In the genomic region with DNA sequence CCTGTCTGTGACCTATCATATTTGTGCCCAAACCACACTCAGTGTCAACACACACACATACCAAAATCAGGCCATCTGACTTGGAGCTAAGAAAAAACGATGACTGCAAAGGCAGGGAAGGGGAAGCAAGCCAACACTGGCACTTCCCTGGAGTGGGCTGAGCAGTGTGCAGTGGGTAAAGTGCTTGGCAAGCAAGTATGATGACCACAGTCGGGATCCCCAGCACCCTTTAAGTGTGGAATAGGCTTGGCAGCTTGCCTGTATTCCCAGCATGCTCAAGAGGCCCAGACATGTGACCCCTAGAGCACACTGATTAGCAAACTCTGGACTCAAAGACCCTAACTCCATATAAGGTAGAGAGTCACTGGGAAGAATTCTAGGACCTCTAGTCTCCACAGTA, we compare ENCODE assay signal across 14 mouse cellular contexts. TPM values are rescaled to one million over a fixed set of nuclear protein-coding genes. Genes with fewer than 3 reads are reported as not detected.
DNase-seq lines count a peak whose midpoint lies in the region; ATAC-seq and TF ChIP-seq lines count a peak whose summit lies in the region.
"Had no signal": no experiment of that assay in that cellular context is flagged by ENCODE, and none has a peak within 500 bp of the region (broad histone marks: within the 10 kb centered on the region; RNA-seq: fewer than 3 reads in every experiment).

No protein-coding gene starts in this region.

- peak; percentile 96 for ATAC-seq in lung, postnatal 0 days
- ATAC-seq: activated CD4-positive, CD25-positive, alpha-beta regulatory T cell, adult 4 months had no signal

- intact Hi-C loops in gastrocnemius, postnatal 14 days (cut with DNase I; ENCODE audit: low total_unique reads) = no loop called here
- intact Hi-C loops in heart, postnatal 10 days (cut with DNase I) = no loop called here

- peak; percentile 9 for DNase-seq in gastrocnemius, postnatal 14 days
- DNase-seq in gastrocnemius, postnatal 25 days = no peak
- peak; percentile 97 for DNase-seq in heart, adult 11 months
- peak; percentile 88 to 89 for DNase-seq in heart, postnatal 10 days
- peak; percentile 79 for DNase-seq in lung, postnatal 0 days (ENCODE audit: low spot score)
- DNase-seq in thymus, postnatal 0 days (ENCODE audit: low spot score) = no peak
- no peak for DNase-seq in layer of hippocampus, adult 2 months (ENCODE audit: low spot score in 2 of 2)
- DNase-seq in right cerebral cortex, postnatal 14 days = no peak
- DNase-seq: cerebellum, adult 8-10 months; right cerebral cortex, postnatal 4 days; thymus, postnatal 25 days had no signal

- no peak for TF ChIP-seq CTCF in lung, postnatal 0 days (IDR thresholded peaks at IDR 0.05)
- TF ChIP-seq CTCF in layer of hippocampus, adult 2 months (conservative IDR thresholded peaks at IDR 0.05) = no peak

- no peaks in the 10 kb centered on the region for H3K27me3 ChIP-seq in lung, postnatal 0 days (replicated peaks; ENCODE audit: insufficient read depth, low read length)
- H3K27me3 ChIP-seq: hindbrain, embryonic 12.5 days had no signal

- no peak overlapping the region for H3K9ac ChIP-seq in lung, postnatal 0 days (replicated peaks; ENCODE audit: low read depth)
- H3K9ac ChIP-seq: hindbrain, embryonic 12.5 days; liver, embryonic 14.5 days had no signal

- 38% methylated on average over 2 of the region's 2 CpGs for WGBS in lung, postnatal 0 days

- H3K27ac ChIP-seq in lung, postnatal 0 days (ENCODE audit: low read length) = no peak overlapping the region
- no peak overlapping the region for H3K27ac ChIP-seq in layer of hippocampus, adult 2 months
- H3K27ac ChIP-seq: hindbrain, embryonic 12.5 days; liver, embryonic 14.5 days had no signal

- no peaks in the 10 kb centered on the region; the same call in 1 of the 2 replicates for H3K4me1 ChIP-seq in lung, postnatal 0 days (ENCODE audit: insufficient read depth, low read depth, low read length)
- H3K4me1 ChIP-seq: hindbrain, embryonic 12.5 days had no signal

- 0 out of 2 replicates have a peak, but pooled peaks have one; percentile 0 for TF ChIP-seq EP300 in lung, postnatal 0 days (IDR thresholded peaks at IDR 0.05)

- H3K4me2 ChIP-seq in lung, postnatal 0 days (replicated peaks; ENCODE audit: low read depth, low read length) = no peak overlapping the region
- H3K4me2 ChIP-seq: hindbrain, embryonic 12.5 days had no signal

- H3K4me3 ChIP-seq in lung, postnatal 0 days (ENCODE audit: low read depth, low read length) = no peak overlapping the region
- H3K4me3 ChIP-seq in layer of hippocampus, adult 2 months = no peak overlapping the region
- H3K4me3 ChIP-seq: hindbrain, embryonic 12.5 days had no signal

- H3K9me3 ChIP-seq in lung, postnatal 0 days (ENCODE audit: low read length) = no peaks in the 10 kb centered on the region
- H3K9me3 ChIP-seq: hindbrain, embryonic 12.5 days had no signal

- no peaks in the 10 kb centered on the region for H3K36me3 ChIP-seq in lung, postnatal 0 days (ENCODE audit: insufficient read depth, low read length)

RNA-seq across cellular contexts. Expression of a gene that starts 22.7 kb away (rescaled TPM):
- 10 to 100 TPM; 49.0 to 53.4 TPM for total RNA-seq in gastrocnemius, postnatal 14 days (2021)
- 10 to 100 TPM; 52.7 to 61.0 TPM for total RNA-seq in gastrocnemius, postnatal 25 days (2021)
- total RNA-seq in heart, postnatal 10 days (2021) = 10 to 100 TPM; 55.2 to 56.4 TPM
- 31.1 and 33.2 TPM in 2 replicates for polyA plus RNA-seq in lung, postnatal 0 days (2015; fragmentation: Nextera tagmentation; extraction: Ambion mirVana)
- polyA plus RNA-seq in thymus, postnatal 0 days (2015; fragmentation: Nextera tagmentation; extraction: Ambion mirVana) = 44.7 and 49.1 TPM in 2 replicates
- 10 to 100 TPM; 50.2 to 57.3 TPM for total RNA-seq in layer of hippocampus, adult 2 months (2021)

RNA-seq across cellular contexts. Expression of a gene that starts 29.0 kb away (rescaled TPM):
- 1 to 10 TPM; 4.0 to 4.1 TPM for total RNA-seq in gastrocnemius, postnatal 14 days (2021)
- total RNA-seq in gastrocnemius, postnatal 25 days (2021) = 1 to 10 TPM; 2.8 to 3.1 TPM
- 10 to 100 TPM; 12.7 to 15.1 TPM for total RNA-seq in heart, postnatal 10 days (2021)
- 3.2 and 4.1 TPM in 2 replicates for polyA plus RNA-seq in lung, postnatal 0 days (2015; fragmentation: Nextera tagmentation; extraction: Ambion mirVana)
- 3.5 and 3.7 TPM in 2 replicates for polyA plus RNA-seq in thymus, postnatal 0 days (2015; fragmentation: Nextera tagmentation; extraction: Ambion mirVana)
- total RNA-seq in layer of hippocampus, adult 2 months (2021) = 100 to 1,000 TPM; 101 to 104 TPM

RNA-seq across cellular contexts. Expression of a gene that starts 35.4 kb away (rescaled TPM):
- total RNA-seq in gastrocnemius, postnatal 14 days (2021) = 10 to 100 TPM; 59.0 to 84.8 TPM
- 10 to 100 TPM; 67.1 to 73.5 TPM for total RNA-seq in gastrocnemius, postnatal 25 days (2021)
- total RNA-seq in heart, postnatal 10 days (2021) = 100 to 1,000 TPM; 249 to 251 TPM
- polyA plus RNA-seq in lung, postnatal 0 days (2015; fragmentation: Nextera tagmentation; extraction: Ambion mirVana) = 58.7 and 60.2 TPM in 2 replicates
- 40.9 and 43.4 TPM in 2 replicates for polyA plus RNA-seq in thymus, postnatal 0 days (2015; fragmentation: Nextera tagmentation; extraction: Ambion mirVana)
- 10 to 100 TPM; 14.4 to 14.8 TPM for total RNA-seq in layer of hippocampus, adult 2 months (2021)

RNA-seq across cellular contexts. Expression of a gene that starts 48.0 kb away (rescaled TPM):
- total RNA-seq in gastrocnemius, postnatal 14 days (2021) = 10 to 100 TPM in 1 of 2 experiments, 1 to 10 TPM in 1; 6.9 to 10.4 TPM
- total RNA-seq in gastrocnemius, postnatal 25 days (2021) = 1 to 10 TPM; 5.2 to 5.3 TPM
- 10 to 100 TPM; 30.2 to 36.4 TPM for total RNA-seq in heart, postnatal 10 days (2021)
- 36.6 and 39.5 TPM in 2 replicates for polyA plus RNA-seq in lung, postnatal 0 days (2015; fragmentation: Nextera tagmentation; extraction: Ambion mirVana)
- 44.3 and 47.0 TPM in 2 replicates for polyA plus RNA-seq in thymus, postnatal 0 days (2015; fragmentation: Nextera tagmentation; extraction: Ambion mirVana)
- 100 to 1,000 TPM; 119 to 129 TPM for total RNA-seq in layer of hippocampus, adult 2 months (2021)

RNA-seq across cellular contexts. Expression of a gene that starts 56.8 kb away (rescaled TPM):
- 1 to 10 TPM; 7.0 to 7.9 TPM for total RNA-seq in gastrocnemius, postnatal 14 days (2021)
- total RNA-seq in gastrocnemius, postnatal 25 days (2021) = 10 to 100 TPM in 1 of 2 experiments, 1 to 10 TPM in 1; 7.6 to 10.4 TPM
- total RNA-seq in heart, postnatal 10 days (2021) = 10 to 100 TPM; 21.0 TPM
- polyA plus RNA-seq in lung, postnatal 0 days (2015; fragmentation: Nextera tagmentation; extraction: Ambion mirVana) = 74.0 and 78.4 TPM in 2 replicates
- polyA plus RNA-seq in thymus, postnatal 0 days (2015; fragmentation: Nextera tagmentation; extraction: Ambion mirVana) = 115 and 120 TPM in 2 replicates
- total RNA-seq in layer of hippocampus, adult 2 months (2021) = 100 to 1,000 TPM; 110 to 111 TPM

Comparison
In these comparisons a context has a peak if more than half of its experiments do, and no peak if none do; other contexts are left out.
1. DNase-seq: peak in gastrocnemius, postnatal 14 days (single experiment), heart, adult 11 months (single experiment), heart, postnatal 10 days (2 of 2) and lung, postnatal 0 days (single experiment); none in gastrocnemius, postnatal 25 days (single experiment), thymus, postnatal 0 days (single experiment), layer of hippocampus, adult 2 months (0 of 2) and right cerebral cortex, postnatal 14 days (single experiment).
2. RNA of a gene that starts 29.0 kb away (total RNA-seq): 101 to 104 TPM in layer of hippocampus, adult 2 months; 12.7 to 15.1 TPM in heart, postnatal 10 days, 4.0 to 4.1 TPM in gastrocnemius, postnatal 14 days and 2.8 to 3.1 TPM in gastrocnemius, postnatal 25 days; every median in the first group is over 4 times any median in the second.